Mouse (Mus musculus) retina, postnatal 1 day (tissue): Measurements from ENCODE around the gene Exoc3l2.
A peak's percentile ranks its signal among the peaks of the same experiment; 100 is the strongest.

Experiments used
- DNase-seq: peaks from one replicate; pipeline ENCODE4 v3.0.0-alpha.2; 2012

Gene Exoc3l2

GRCm38 (mm10) chr7:19524420-19525104 is 61.4 kb downstream of the Exoc3l2 start:
- no peak for DNase-seq

GRCm38 (mm10) chr7:19525105-19525481 is 62.0 kb downstream of the Exoc3l2 start:
- DNase-seq = no peak

GRCm38 (mm10) chr7:19531077-19531476 is 67.9 kb downstream of the Exoc3l2 start:
- no peak for DNase-seq

GRCm38 (mm10) chr7:19532240-19532639 is 69.1 kb downstream of the Exoc3l2 start:
- no peak for DNase-seq

- DNase-seq = no peak
These were observed 71.5 kb downstream of the Exoc3l2 start for GRCm38 (mm10) chr7:19534676-19535075.

GRCm38 (mm10) chr7:19540771-19541566 is 77.8 kb downstream of the Exoc3l2 start:
- DNase-seq = no peak

GRCm38 (mm10) chr7:19541681-19542154 is 78.6 kb downstream of the Exoc3l2 start:
- DNase-seq = no peak

GRCm38 (mm10) chr7:19542155-19542691 is 79.1 kb downstream of the Exoc3l2 start:
- peak; percentile 90 for DNase-seq

GRCm38 (mm10) chr7:19543584-19543983 is 80.5 kb downstream of the Exoc3l2 start:
- DNase-seq = no peak

GRCm38 (mm10) chr7:19546007-19546406 is 82.9 kb downstream of the Exoc3l2 start:
- DNase-seq = no peak
